Mouse (Mus musculus) forebrain, embryonic 16.5 days (tissue): ENCODE data around the gene Disc1. TPM values are rescaled to one million over a fixed set of nuclear protein-coding genes. Genes with fewer than 3 reads are reported as not detected.

Experiments used
- ATAC-seq: fragments of 200-750 bp; cut with Nextera tagmentation; 2 replicates; pipeline ENCODE4 v1.8.0; 2017; ENCODE audit warnings: mild to moderate bottlenecking, moderate library complexity
- H3K27ac ChIP-seq: fragments of 300-500 bp; sonication (generic); 2 replicates; pipeline ENCODE4 v1.5.1; 2014; ENCODE audit warnings: low read length, control low read depth
- H3K27me3 ChIP-seq: fragments of 300-500 bp; sonication (generic); replicated peaks from 2 replicates; pipeline ENCODE4 v1.6.1; 2014; ENCODE audit warnings: low read length; ENCODE audit not compliant: control insufficient read depth, insufficient read depth
- H3K36me3 ChIP-seq: fragments of 300-500 bp; sonication (generic); 2 replicates; pipeline ENCODE4 v1.6.1; 2014; ENCODE audit not compliant: control insufficient read depth, insufficient read depth
- H3K4me1 ChIP-seq: fragments of 300-500 bp; sonication (generic); replicated peaks from 2 replicates; pipeline ENCODE4 v1.6.1; 2014; ENCODE audit warnings: low read length; ENCODE audit not compliant: control insufficient read depth, insufficient read depth
- H3K4me2 ChIP-seq: fragments of 300-500 bp; sonication (generic); 2 replicates; pipeline ENCODE4 v1.6.1; 2014; ENCODE audit warnings: mild to moderate bottlenecking, low read length, control low read depth
- H3K4me3 ChIP-seq: fragments of 300-500 bp; sonication (generic); replicated peaks from 2 replicates; pipeline ENCODE4 v1.5.1; 2014; ENCODE audit warnings: mild to moderate bottlenecking, low read length, control low read depth
- H3K9ac ChIP-seq: fragments of 300-500 bp; sonication (generic); replicated peaks from 2 replicates; pipeline ENCODE4 v1.6.1; 2014; ENCODE audit warnings: low read depth, low read length, control low read depth
- H3K9me3 ChIP-seq: fragments of 300-500 bp; sonication (generic); 2 replicates; pipeline ENCODE4 v1.6.1; 2016; ENCODE audit warnings: low read length; ENCODE audit not compliant: control insufficient read depth
- WGBS: fragments of 180-500 bp; shearing (Covaris S2); extraction: QIAGEN DNeasy Blood & Tissue Kit; methylation state at CpG from one replicate; pipeline ENCODE4 v1.1.7; 2014; 5-methylcytosine and 5-hydroxymethylcytosine counted together
- polyA plus RNA-seq: library from polyadenylated mRNA; unstranded; fragments of >200 nt; fragmentation: Nextera tagmentation; extraction: Ambion mirVana; gene quantifications from 2 replicates; pipeline ENCODE4 v1.2.1, GENCODE M21; 2015

The Disc1 gene
- polyA plus RNA-seq: 1.0 and 1.1 TPM in 2 replicates

DNA sequence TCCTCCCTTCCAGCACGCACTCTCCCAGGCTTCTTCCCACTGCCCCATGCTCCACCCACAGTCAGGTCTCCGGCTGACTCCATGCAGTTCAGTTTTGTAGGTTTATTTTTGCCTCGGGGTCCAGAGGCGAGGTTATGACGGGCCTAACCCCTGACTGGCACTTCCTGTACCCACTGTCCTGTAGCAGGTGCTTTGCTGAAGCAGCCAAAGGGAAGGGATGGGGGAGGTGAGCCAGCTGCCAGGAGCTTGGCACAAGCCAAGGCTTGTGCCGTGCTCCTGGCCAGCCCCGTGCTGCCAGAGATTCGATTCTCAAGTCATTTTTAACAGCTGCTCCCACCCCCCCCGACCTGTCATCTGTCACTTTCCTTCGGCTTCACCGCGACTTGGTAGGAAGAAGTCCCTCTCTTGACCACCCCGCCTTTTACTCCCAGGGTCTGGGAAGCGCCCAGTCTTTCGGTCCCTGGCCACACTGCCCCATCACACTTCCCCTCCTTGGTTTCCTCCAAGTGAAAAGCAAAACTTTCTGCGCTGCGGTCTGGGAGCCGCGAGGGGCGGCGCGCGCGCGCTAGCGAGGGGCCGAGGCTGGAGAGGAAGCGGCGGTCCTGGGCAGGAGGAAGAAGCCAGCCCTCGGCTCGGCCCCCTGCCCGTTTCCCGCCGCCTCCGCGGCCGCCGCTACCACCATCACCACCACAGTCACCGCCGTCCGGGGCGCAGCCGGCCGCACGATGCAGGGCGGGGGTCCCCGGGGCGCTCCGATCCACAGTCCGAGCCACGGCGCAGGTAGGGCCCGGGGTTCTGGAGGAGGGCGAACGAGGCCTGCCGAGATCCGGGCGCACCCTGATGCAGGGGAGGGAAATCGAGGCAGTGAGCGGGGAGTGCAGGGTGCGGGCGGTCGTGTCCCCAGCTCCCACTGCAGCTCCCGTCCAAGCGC is at the start of gene Disc1:
Gene Disc1, plus strand, starts transcription at position 691 of the 931 bp plus-strand sequence.
- Histone ChIP-seq H3K4me3 (peak within 1 kb of the TSS; percentile 53), H3K9ac (peak within 1 kb of the TSS; percentile 62), H3K4me2 (peak within 1 kb of the TSS; percentile 88), H3K4me1 (peaks cover 9% of the 10 kb centered on the region), H3K27ac (no peak within 1 kb of the TSS), H3K27me3 (peaks cover 26% of the 10 kb centered on the region), H3K36me3 (no peaks in the 10 kb centered on the region), H3K9me3 (no peaks in the 10 kb centered on the region)
- WGBS: 3% methylated on average over 55 of the region's 65 CpGs
- peak; percentile 50 for ATAC-seq

DNA sequence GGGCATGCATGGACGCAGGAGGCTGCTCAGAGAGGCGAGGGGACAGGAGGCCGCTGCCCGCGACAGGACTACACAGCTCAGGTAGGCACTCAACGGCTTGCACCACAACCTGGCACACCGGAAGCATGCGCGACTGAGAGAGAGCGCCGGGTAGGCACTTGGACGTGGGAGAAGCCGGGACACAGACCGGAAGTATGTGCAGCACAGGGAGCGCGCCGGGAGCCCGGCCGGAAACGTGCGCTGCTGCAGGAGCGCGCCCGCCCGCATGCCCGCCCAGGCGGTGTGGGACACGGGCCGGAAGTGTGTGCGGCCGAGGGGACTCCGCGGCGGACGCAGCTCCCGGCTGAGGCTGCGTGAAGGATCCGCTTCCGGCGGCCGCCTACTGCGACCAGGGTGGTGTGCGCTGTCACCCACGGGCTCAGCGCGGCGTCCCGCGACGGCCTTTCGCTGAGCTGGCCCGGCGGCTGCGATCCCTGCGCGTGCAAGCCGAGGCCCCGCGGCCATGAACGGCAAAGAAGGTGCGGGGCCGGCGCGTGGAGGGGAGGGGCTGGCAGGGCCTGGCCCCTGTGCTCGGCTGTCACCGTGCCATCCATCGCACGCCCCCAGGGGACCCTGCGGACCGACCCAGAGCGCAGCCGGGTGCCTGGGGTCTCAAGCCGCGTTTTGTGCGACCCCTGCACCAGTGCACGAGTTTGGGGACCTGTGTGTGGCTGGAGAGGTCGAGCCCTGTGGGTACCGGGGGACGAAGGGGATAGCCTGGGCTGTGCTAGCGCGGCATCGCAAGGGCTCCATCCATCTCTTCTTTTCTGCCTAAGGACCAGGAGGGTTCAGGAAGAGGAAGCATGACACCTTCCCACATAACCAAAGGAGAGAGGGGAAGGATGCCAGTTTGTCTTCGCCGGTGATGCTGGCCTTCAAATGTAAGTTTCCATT is 41.0 kb upstream of the Disc1 start, which contains the start of gene Tsnax:
Gene Tsnax, plus strand, starts transcription at position 303 of the 933 bp plus-strand sequence.
- peak within 1 kb of the TSS; percentile 98 for H3K4me3 ChIP-seq
- peaks cover 5% of the 10 kb centered on the region for H3K4me1 ChIP-seq
- peak within 1 kb of the TSS; percentile 76 for H3K4me2 ChIP-seq
- H3K27me3 ChIP-seq: peaks cover 4% of the 10 kb centered on the region; the same call in 1 of the 2 replicates
- H3K27ac ChIP-seq: peak within 1 kb of the TSS; percentile 78
- H3K9ac ChIP-seq: peak within 1 kb of the TSS; percentile 95
- peaks cover 8% of the 10 kb centered on the region for H3K36me3 ChIP-seq
- 2% methylated on average over 83 of the region's 84 CpGs for WGBS
- H3K9me3 ChIP-seq: no peaks in the 10 kb centered on the region
- peak; percentile 99 for ATAC-seq

DNA sequence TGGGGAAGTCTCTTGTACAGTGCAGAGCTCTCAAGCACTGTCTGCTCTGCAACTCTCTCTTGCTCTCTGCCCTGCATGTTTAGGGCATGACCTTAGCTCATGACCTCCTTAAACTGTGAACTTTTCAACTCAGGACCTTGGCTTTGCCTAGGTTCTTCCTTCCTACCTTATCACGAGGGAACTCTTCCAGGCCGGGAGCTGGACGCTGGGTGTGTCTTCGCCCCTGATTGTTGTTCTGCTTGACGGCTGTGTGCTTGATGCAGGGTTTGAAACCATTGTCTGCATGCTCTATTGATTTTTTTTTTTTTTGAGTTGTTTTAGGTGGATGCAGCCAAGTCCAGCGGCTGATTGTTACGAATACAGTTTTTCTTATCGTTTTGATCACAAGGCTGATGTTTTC is 29.9 kb upstream of the Disc1 start:
- Histone ChIP-seq H3K36me3 (peaks cover 20% of the 10 kb centered on the region), H3K4me3 (no peak overlapping the region)

DNA sequence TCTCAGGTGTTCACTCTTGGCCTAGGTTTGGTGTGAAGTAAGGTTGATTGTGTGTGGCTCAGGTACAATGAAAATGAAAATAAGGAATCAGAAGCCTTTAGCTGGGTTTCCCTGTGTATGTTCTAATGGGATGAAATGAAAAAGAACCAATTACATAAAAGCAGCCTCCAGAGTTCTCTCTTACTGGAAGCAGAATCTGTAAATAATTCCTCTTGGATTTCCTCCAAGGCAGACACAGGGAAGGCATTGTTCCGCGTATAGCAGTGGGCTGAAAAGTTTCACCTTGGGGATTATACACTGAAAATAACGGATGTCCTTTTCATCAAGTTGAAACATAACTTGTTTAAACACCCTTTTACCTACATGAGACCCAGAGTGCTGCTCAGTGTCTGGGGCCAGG is 26.8 kb upstream of the Disc1 start:
- 42% methylated on average over 3 of the region's 3 CpGs for WGBS
- Histone ChIP-seq H3K9me3 (no peaks in the 10 kb centered on the region), H3K4me1 (no peaks in the 10 kb centered on the region), H3K27ac (no peak overlapping the region), H3K36me3 (peaks cover 27% of the 10 kb centered on the region), H3K4me3 (no peak overlapping the region), H3K4me2 (no peak overlapping the region), H3K9ac (no peak overlapping the region), H3K27me3 (no peaks in the 10 kb centered on the region)
- no peak for ATAC-seq

More for the DNA sequence above, 29.9 kb upstream of the Disc1 start:
- no peak for ATAC-seq
- no peak overlapping the region for H3K27ac ChIP-seq
- H3K9ac ChIP-seq: no peak overlapping the region
- H3K4me2 ChIP-seq: no peak overlapping the region
- no peaks in the 10 kb centered on the region for H3K4me1 ChIP-seq
- no peaks in the 10 kb centered on the region for H3K27me3 ChIP-seq
- H3K9me3 ChIP-seq: no peaks in the 10 kb centered on the region
- 93% methylated on average over 8 of the region's 8 CpGs for WGBS

DNA sequence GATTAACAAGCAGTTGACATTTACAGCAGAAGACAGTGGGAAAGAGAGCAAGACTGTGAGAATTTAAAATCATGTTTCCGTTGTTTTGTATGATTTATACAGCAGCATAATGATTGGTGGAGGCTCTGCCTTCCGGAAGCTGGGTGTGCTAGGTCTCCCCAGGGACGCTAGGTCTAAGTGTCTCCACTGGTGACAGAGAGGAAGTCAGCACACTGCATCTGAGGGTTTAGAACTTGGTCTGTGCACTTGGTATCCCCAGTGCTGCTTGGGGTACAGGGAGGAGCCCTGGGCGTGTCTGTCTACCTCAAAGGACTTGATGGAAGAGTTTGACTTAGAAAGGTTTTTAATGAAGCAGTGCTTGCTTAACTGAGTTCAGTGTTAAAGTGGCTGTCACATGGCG is 25.2 kb upstream of the Disc1 start:
- H3K36me3 ChIP-seq: peaks cover 27% of the 10 kb centered on the region
- no peaks in the 10 kb centered on the region for H3K4me1 ChIP-seq
- no peak overlapping the region for H3K4me2 ChIP-seq
- no peak for ATAC-seq
- H3K9ac ChIP-seq: no peak overlapping the region
- H3K9me3 ChIP-seq: no peaks in the 10 kb centered on the region
- no peak overlapping the region for H3K4me3 ChIP-seq
- H3K27me3 ChIP-seq: no peaks in the 10 kb centered on the region
- H3K27ac ChIP-seq: no peak overlapping the region
- 94% methylated on average over 5 of the region's 5 CpGs for WGBS

DNA sequence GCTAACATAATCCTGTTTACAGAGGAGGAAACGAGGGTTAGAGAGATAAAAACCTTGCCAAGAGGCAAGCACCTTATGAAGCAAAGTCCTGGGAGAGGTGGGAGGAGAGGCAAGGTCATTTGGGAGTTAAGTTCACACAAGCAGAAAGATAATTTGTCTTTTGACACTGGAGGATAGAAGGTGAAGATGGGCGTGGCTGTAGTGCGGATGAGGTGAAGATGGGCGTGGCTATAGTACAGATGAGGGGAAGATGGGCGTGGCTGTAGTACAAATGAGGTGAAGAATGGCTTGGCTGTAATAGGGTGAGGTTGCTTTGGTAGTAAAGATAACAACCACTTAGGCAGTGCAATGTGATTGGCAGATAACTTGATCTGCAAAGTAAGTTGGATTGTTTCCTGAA is 22.7 kb upstream of the Disc1 start:
- Histone ChIP-seq H3K9ac (no peak overlapping the region), H3K4me1 (no peaks in the 10 kb centered on the region), H3K27ac (no peak overlapping the region), H3K36me3 (peaks cover 13% of the 10 kb centered on the region), H3K9me3 (no peaks in the 10 kb centered on the region), H3K4me2 (no peak overlapping the region), H3K27me3 (no peaks in the 10 kb centered on the region), H3K4me3 (no peak overlapping the region)
- WGBS: 85% methylated on average over 5 of the region's 5 CpGs
- no peak for ATAC-seq

DNA sequence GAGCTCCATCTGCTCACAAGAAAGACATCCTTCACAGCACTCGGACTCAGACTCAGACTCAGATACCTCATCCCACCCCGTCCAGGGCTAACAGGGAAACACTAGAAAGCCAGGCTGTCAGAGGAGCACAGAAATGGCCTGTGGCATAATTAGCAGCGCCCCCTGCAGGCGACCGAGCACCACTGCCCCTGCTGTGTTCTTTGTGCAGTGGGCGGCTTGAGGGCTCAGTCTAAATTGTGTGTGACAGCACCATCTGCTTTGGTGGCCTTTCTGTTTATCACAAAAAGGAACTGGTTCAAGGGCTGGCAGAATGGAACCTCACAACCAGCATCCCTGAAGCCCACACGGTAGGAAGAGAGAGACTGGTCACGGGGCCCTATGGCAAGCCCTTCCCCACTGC is 19.3 kb upstream of the Disc1 start:
- no peak overlapping the region for H3K27ac ChIP-seq
- peak; percentile 63 for ATAC-seq
- WGBS: 22% methylated on average over 8 of the region's 8 CpGs

DNA sequence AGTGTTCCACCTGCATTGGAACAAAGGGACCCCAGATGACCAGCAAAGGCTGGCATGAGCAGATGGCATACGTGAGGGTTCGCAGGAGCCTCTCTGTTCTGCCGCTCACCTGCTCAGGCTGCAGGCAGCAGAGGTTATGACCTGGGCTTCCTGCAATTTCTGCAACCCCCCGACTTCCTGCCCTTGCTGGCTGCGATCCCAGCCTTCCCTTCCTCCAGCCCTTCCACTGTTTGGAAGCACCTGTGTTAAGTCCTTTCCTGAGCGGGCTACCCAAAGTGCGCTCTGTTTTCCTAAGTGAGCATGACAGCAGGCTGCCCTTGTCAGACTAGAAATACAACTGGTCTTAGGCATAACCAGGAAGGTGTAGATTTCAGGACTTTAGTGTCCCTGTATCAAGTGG is 16.9 kb upstream of the Disc1 start:
- H3K4me1 ChIP-seq: no peaks in the 10 kb centered on the region
- H3K4me3 ChIP-seq: no peak overlapping the region
- no peaks in the 10 kb centered on the region; the same call in 1 of the 2 replicates for H3K9me3 ChIP-seq
- ATAC-seq: no peak
- no peaks in the 10 kb centered on the region for H3K27me3 ChIP-seq
- WGBS: 91% methylated on average over 7 of the region's 7 CpGs
- no peak overlapping the region for H3K9ac ChIP-seq
- peaks cover 18% of the 10 kb centered on the region for H3K36me3 ChIP-seq
- H3K4me2 ChIP-seq: no peak overlapping the region
- peak overlapping the region; percentile 36 for H3K27ac ChIP-seq

More for the DNA sequence above, 19.3 kb upstream of the Disc1 start:
- Histone ChIP-seq H3K4me2 (no peak overlapping the region), H3K36me3 (peaks cover 16% of the 10 kb centered on the region), H3K4me1 (no peaks in the 10 kb centered on the region), H3K9me3 (no peaks in the 10 kb centered on the region), H3K9ac (no peak overlapping the region), H3K27me3 (no peaks in the 10 kb centered on the region), H3K4me3 (no peak overlapping the region)

DNA sequence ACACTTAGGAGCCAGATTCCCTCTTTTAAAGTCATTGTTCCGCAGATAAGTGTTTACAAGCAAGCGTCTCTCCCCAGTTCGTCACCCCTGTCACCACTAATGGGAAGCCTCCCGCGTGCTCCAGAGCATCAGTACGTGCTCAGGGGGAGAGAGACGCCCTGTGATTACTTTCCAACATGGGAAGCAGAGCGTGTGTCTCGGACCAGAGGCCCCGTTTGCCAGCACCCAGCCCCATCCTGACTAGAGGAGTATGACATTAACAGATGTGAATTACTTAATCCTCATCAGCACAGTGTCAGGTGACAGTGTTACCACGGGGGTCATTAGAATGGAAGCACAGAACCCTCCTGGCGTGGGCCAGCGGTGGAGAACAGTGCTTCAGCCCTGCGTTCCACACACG is 15.3 kb upstream of the Disc1 start:
- Histone ChIP-seq H3K36me3 (peaks cover 16% of the 10 kb centered on the region), H3K27ac (no peak overlapping the region), H3K9ac (no peak overlapping the region), H3K4me3 (no peak overlapping the region), H3K9me3 (no peaks in the 10 kb centered on the region; the same call in 1 of the 2 replicates), H3K4me1 (no peaks in the 10 kb centered on the region), H3K27me3 (no peaks in the 10 kb centered on the region), H3K4me2 (no peak overlapping the region)
- no peak for ATAC-seq
- WGBS: 89% methylated on average over 15 of the region's 15 CpGs
